Mouse (Mus musculus): ENCODE results near the gene Sorbs1.

Gene Sorbs1

GRCm38 (mm10) chr19:40369852-40370811 is 143.4 kb downstream of the Sorbs1 start:
- no peak for DNase-seq

GRCm38 (mm10) chr19:40368517-40368916 is 145.1 kb downstream of the Sorbs1 start:
- no peak for DNase-seq

- peak; percentile 63 to 68 for DNase-seq
These were observed 147.2 kb downstream of the Sorbs1 start for GRCm38 (mm10) chr19:40366163-40366941.

- peak in 1 of 2 experiments; percentile 43 for DNase-seq
These were observed 148.4 kb downstream of the Sorbs1 start for GRCm38 (mm10) chr19:40365137-40365536.

GRCm38 (mm10) chr19:40363447-40363846 is 150.1 kb downstream of the Sorbs1 start:
- DNase-seq = no peak

- peak; percentile 65 to 69 for DNase-seq
These were observed 151.2 kb downstream of the Sorbs1 start for GRCm38 (mm10) chr19:40362203-40362865.

GRCm38 (mm10) chr19:40359712-40360394 is 153.7 kb downstream of the Sorbs1 start:
- DNase-seq = no peak

- DNase-seq = peak in 1 of 2 experiments; percentile 57
These were observed 156.8 kb downstream of the Sorbs1 start for GRCm38 (mm10) chr19:40356536-40357522.

- no peak for DNase-seq
These were observed 158.5 kb downstream of the Sorbs1 start for GRCm38 (mm10) chr19:40355075-40355474.

GRCm38 (mm10) chr19:40352006-40352405 is 161.6 kb downstream of the Sorbs1 start:
- peak; percentile 74 to 84 for DNase-seq

- DNase-seq = no peak
These were observed 162.7 kb downstream of the Sorbs1 start for GRCm38 (mm10) chr19:40350835-40351234.

GRCm38 (mm10) chr19:40349713-40350671 is 163.6 kb downstream of the Sorbs1 start:
- DNase-seq = no peak

GRCm38 (mm10) chr19:40349281-40349680 is 164.3 kb downstream of the Sorbs1 start:
- no peak for DNase-seq

- DNase-seq = no peak
These were observed 164.9 kb downstream of the Sorbs1 start for GRCm38 (mm10) chr19:40348652-40349051.

GRCm38 (mm10) chr19:40348175-40348574 is 165.4 kb downstream of the Sorbs1 start:
- peak; percentile 91 to 95 for DNase-seq

- DNase-seq = no peak
These were observed 166.7 kb downstream of the Sorbs1 start for GRCm38 (mm10) chr19:40346908-40347307.

GRCm38 (mm10) chr19:40346232-40346844 is 167.2 kb downstream of the Sorbs1 start:
- no peak for DNase-seq

- peak; percentile 68 to 75 for DNase-seq
These were observed 167.9 kb downstream of the Sorbs1 start for GRCm38 (mm10) chr19:40345684-40346083.

- DNase-seq = peak; percentile 90 to 94
These were observed 170.6 kb downstream of the Sorbs1 start for GRCm38 (mm10) chr19:40343018-40343417.

Measured in cerebellum, postnatal 14 days (tissue).